Comparison of ENCODE assay signal across 31 mouse cellular contexts in genomic region chr12:41879412-41879811, GRCm38 (mm10).
"Had no signal": no experiment of that assay in that cellular context is flagged by ENCODE, and none has a peak within 500 bp of the region (broad histone marks: within the 10 kb centered on the region; RNA-seq: fewer than 3 reads in every experiment).

No protein-coding gene starts in this region.

- H3K9ac ChIP-seq: limb, embryonic 12.5 days; limb, embryonic 13.5 days; limb, embryonic 15.5 days; liver, embryonic 12.5 days; liver, embryonic 13.5 days; liver, embryonic 14.5 days; liver, embryonic 15.5 days; lung, embryonic 14.5 days; lung, embryonic 15.5 days; midbrain, embryonic 12.5 days; midbrain, embryonic 13.5 days; midbrain, embryonic 15.5 days; neural tube, embryonic 12.5 days; neural tube, embryonic 13.5 days had no signal

- H3K4me2 ChIP-seq: limb, embryonic 12.5 days; limb, embryonic 13.5 days; limb, embryonic 15.5 days; liver, embryonic 12.5 days; liver, embryonic 13.5 days; liver, embryonic 15.5 days; lung, embryonic 14.5 days; lung, embryonic 15.5 days; midbrain, embryonic 11.5 days; midbrain, embryonic 12.5 days; midbrain, embryonic 13.5 days; midbrain, embryonic 15.5 days; neural tube, embryonic 12.5 days; neural tube, embryonic 13.5 days had no signal

- H3K4me3 ChIP-seq: limb, embryonic 10.5 days; limb, embryonic 12.5 days; limb, embryonic 13.5 days; limb, embryonic 15.5 days; liver, embryonic 12.5 days; liver, embryonic 13.5 days; liver, embryonic 15.5 days; lung, embryonic 15.5 days; megakaryocyte, embryonic 14.5 days; midbrain, embryonic 10.5 days; midbrain, embryonic 12.5 days; midbrain, embryonic 13.5 days; midbrain, embryonic 15.5 days; myocyte; neural tube, embryonic 12.5 days; neural tube, embryonic 13.5 days had no signal

- H3K27ac ChIP-seq: limb, embryonic 10.5 days; limb, embryonic 12.5 days; limb, embryonic 13.5 days; limb, embryonic 15.5 days; liver, embryonic 12.5 days; liver, embryonic 13.5 days; liver, embryonic 14.5 days; liver, embryonic 15.5 days; lung, embryonic 15.5 days; macrophage; midbrain, embryonic 10.5 days; midbrain, embryonic 12.5 days; midbrain, embryonic 13.5 days; midbrain, embryonic 15.5 days; neural tube, embryonic 12.5 days; neural tube, embryonic 13.5 days had no signal

- H3K27me3 ChIP-seq: limb, embryonic 12.5 days; limb, embryonic 13.5 days; limb, embryonic 15.5 days; liver, embryonic 12.5 days; liver, embryonic 13.5 days; liver, embryonic 15.5 days; lung, embryonic 15.5 days; megakaryocyte, embryonic 14.5 days; midbrain, embryonic 12.5 days; midbrain, embryonic 13.5 days; midbrain, embryonic 15.5 days; neural tube, embryonic 12.5 days; neural tube, embryonic 13.5 days had no signal

- H3K4me1 ChIP-seq: limb, embryonic 10.5 days; limb, embryonic 12.5 days; limb, embryonic 13.5 days; limb, embryonic 15.5 days; liver, embryonic 13.5 days; liver, embryonic 15.5 days; lung, embryonic 15.5 days; midbrain, embryonic 10.5 days; midbrain, embryonic 12.5 days; midbrain, embryonic 13.5 days; midbrain, embryonic 15.5 days; neural tube, embryonic 12.5 days; neural tube, embryonic 13.5 days had no signal

- DNase-seq: left cerebral cortex, postnatal 4 days; liver; liver, embryonic 13.5 days; lung, adult 18-20 months; lung, adult 2 months; lung, embryonic 14.5 days; lung, postnatal 10 days; lung, postnatal 14 days; lung, postnatal 36 days; lung, postnatal 4 days; midbrain, embryonic 14.5 days had no signal

- H3K36me3 ChIP-seq: limb, embryonic 10.5 days; limb, embryonic 12.5 days; limb, embryonic 13.5 days; limb, embryonic 15.5 days; liver, embryonic 12.5 days; liver, embryonic 13.5 days; liver, embryonic 15.5 days; lung, embryonic 15.5 days; midbrain, embryonic 10.5 days; midbrain, embryonic 12.5 days; midbrain, embryonic 13.5 days; midbrain, embryonic 15.5 days; neural tube, embryonic 12.5 days; neural tube, embryonic 13.5 days had no signal

- H3K9me3 ChIP-seq: limb, embryonic 10.5 days; limb, embryonic 12.5 days; limb, embryonic 13.5 days; limb, embryonic 15.5 days; liver, embryonic 12.5 days; liver, embryonic 13.5 days; liver, embryonic 15.5 days; lung, embryonic 15.5 days; megakaryocyte, embryonic 14.5 days; midbrain, embryonic 10.5 days; midbrain, embryonic 12.5 days; midbrain, embryonic 13.5 days; midbrain, embryonic 15.5 days; neural tube, embryonic 12.5 days; neural tube, embryonic 13.5 days had no signal

- ATAC-seq: liver, embryonic 12.5 days; lung, postnatal 0 days; midbrain, embryonic 13.5 days; midbrain, embryonic 15.5 days; midbrain, embryonic 16.5 days had no signal
